Mouse (Mus musculus): ENCODE measurements around the gene Ugt1a6a.

DNA sequence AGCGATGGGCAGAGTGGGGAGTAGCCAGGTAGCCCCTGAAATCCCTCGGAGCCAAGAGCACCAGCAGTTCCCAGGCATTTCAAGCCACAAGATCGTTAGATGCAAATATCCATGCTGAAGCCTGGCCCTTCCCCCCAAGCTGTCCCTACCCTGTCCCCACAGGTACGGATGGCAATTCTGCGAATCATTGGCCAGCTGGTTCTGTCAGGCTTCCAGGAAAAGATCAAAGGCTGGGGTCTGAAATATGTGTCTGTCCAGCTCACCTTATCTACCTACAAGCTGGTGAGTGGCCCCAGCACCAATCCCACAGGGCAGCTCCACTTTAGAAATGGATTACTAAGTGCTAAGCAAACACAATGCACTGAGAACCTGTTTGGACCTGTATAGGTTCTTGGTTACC is 102.7 kb downstream of the Ugt1a6a start:
- TF ChIP-seq CTCF (IDR thresholded peaks at IDR 0.05; ENCODE audit: extremely low read depth, insufficient read length, insufficient replicate concordance, low read depth, low read length): no peak
- TF ChIP-seq POLR2A (IDR thresholded peaks at IDR 0.05; ENCODE audit: low read depth, low read length): no peak

All from small intestine, adult 2 months (tissue).